Mouse (Mus musculus) MEL (cell line): Measurements from ENCODE around the gene Mier3.

Experiments
- CHD2 ChIP-seq: IDR thresholded peaks from 2 replicates; pipeline ENCODE4 v1.6.1; 2011; ENCODE audit warnings: low read length, improper control_type of control experiment
- CTCF ChIP-seq, 3 experiments: IDR thresholded peaks in 2 of 3; conservative IDR thresholded peaks in 1 of 3; 2 replicates each; pipeline ENCODE4 v1.5.1; 2011 to 2012; ENCODE audit warnings: low read length in 3 of 3, low read depth in 2 of 3, mild to moderate bottlenecking in 2 of 3, improper control_type of control experiment in 1 of 3, inconsistent platforms in 1 of 3, mixed read lengths in 1 of 3, moderate library complexity in 1 of 3; ENCODE audit not compliant: control insufficient read depth in 1 of 3, insufficient read depth in 1 of 3, poor library complexity in 1 of 3, severe bottlenecking in 1 of 3
- E2F4 ChIP-seq: IDR thresholded peaks from 2 replicates; pipeline ENCODE4 v1.6.1; 2011; ENCODE audit warnings: low read depth, low read length, improper control_type of control experiment, borderline replicate concordance
- EP300 ChIP-seq, 2 experiments: IDR thresholded peaks; 2 replicates each; pipeline ENCODE4 v1.6.1; 2011; ENCODE audit warnings: improper control_type of control experiment in 2 of 2, low read length in 2 of 2, low read depth in 1 of 2, mild to moderate bottlenecking in 1 of 2
- GABPA ChIP-seq: IDR thresholded peaks from 2 replicates; pipeline ENCODE4 v1.6.1; 2012; ENCODE audit warnings: low read depth, mild to moderate bottlenecking, inconsistent platforms, low read length, improper control_type of control experiment, moderate library complexity
- HCFC1 ChIP-seq: IDR thresholded peaks from 2 replicates; pipeline ENCODE4 v1.6.1; 2012; ENCODE audit warnings: low read depth, mild to moderate bottlenecking, inconsistent platforms, low read length, improper control_type of control experiment, moderate library complexity
- KAT2A ChIP-seq: conservative IDR thresholded peaks from 2 replicates; pipeline ENCODE4 v1.6.1; 2012; ENCODE audit warnings: low read depth, low read length, improper control_type of control experiment, inconsistent platforms
- MEF2A ChIP-seq: IDR thresholded peaks from 2 replicates; pipeline ENCODE4 v1.6.1; 2014; ENCODE audit warnings: low read depth, mild to moderate bottlenecking, inconsistent platforms, low read length, improper control_type of control experiment; ENCODE audit not compliant: poor library complexity, insufficient replicate concordance, severe bottlenecking; ENCODE audit errors: extremely low read depth
- NRF1 ChIP-seq: IDR thresholded peaks from 2 replicates; pipeline ENCODE4 v1.6.1; 2014; ENCODE audit warnings: low read depth, mild to moderate bottlenecking, inconsistent platforms, low read length, improper control_type of control experiment, moderate library complexity; ENCODE audit not compliant: poor library complexity, insufficient read depth, severe bottlenecking
- POLR2A ChIP-seq, 2 experiments: IDR thresholded peaks; 2 replicates each; pipeline ENCODE4 v1.6.1; 2011 to 2012; ENCODE audit warnings: low read length in 2 of 2, mild to moderate bottlenecking in 2 of 2, control low read depth in 1 of 2, improper control_type of control experiment in 1 of 2, low read depth in 1 of 2, moderate library complexity in 1 of 2; ENCODE audit not compliant: control insufficient read depth in 1 of 2, insufficient read depth in 1 of 2, poor library complexity in 1 of 2
- TBP ChIP-seq: IDR thresholded peaks from 2 replicates; pipeline ENCODE4 v1.8.0; 2011; ENCODE audit warnings: low read depth, low read length, improper control_type of control experiment
- ZKSCAN1 ChIP-seq: IDR thresholded peaks from 2 replicates; pipeline ENCODE4 v1.6.1; 2012; ENCODE audit warnings: low read depth, mild to moderate bottlenecking, inconsistent platforms, low read length, improper control_type of control experiment, moderate library complexity
- ZMIZ1 ChIP-seq: IDR thresholded peaks from 2 replicates; pipeline ENCODE4 v1.6.1; 2012; ENCODE audit warnings: low read depth, mild to moderate bottlenecking, inconsistent platforms, low read length, improper control_type of control experiment, moderate library complexity

- no peak for TF ChIP-seq POLR2A (IDR thresholded peaks at IDR 0.05; ENCODE audit: control insufficient read depth in 1 of 2, insufficient read depth in 1 of 2, low read depth in 1 of 2, low read length in 2 of 2, poor library complexity in 1 of 2)
- no peak for TF ChIP-seq NRF1
- TF ChIP-seq HCFC1 = no peak
- no peak for TF ChIP-seq CTCF (IDR thresholded peaks at IDR 0.05 in 2 of 3, conservative IDR thresholded peaks at IDR 0.05 in 1 of 3; ENCODE audit: control insufficient read depth in 1 of 3, insufficient read depth in 1 of 3, low read depth in 2 of 3, low read length in 3 of 3, poor library complexity in 1 of 3, severe bottlenecking in 1 of 3)
- no peak for TF ChIP-seq MEF2A
- TF ChIP-seq TBP = no peak
- no peak for TF ChIP-seq EP300 (IDR thresholded peaks at IDR 0.05; ENCODE audit: low read depth in 1 of 2, low read length in 2 of 2)
- TF ChIP-seq ZMIZ1 = no peak
- TF ChIP-seq GABPA = no peak
- no peak for TF ChIP-seq CHD2
- TF ChIP-seq E2F4 = no peak
- TF ChIP-seq KAT2A = no peak
- TF ChIP-seq ZKSCAN1 = no peak
Observed at GRCm38 (mm10) chr13:111762526-111762925, 81.7 kb downstream of the Mier3 start.
